Mouse (Mus musculus) lung, adult 2 months (tissue): ENCODE results near the gene Pilra. TPM values are rescaled to one million over a fixed set of nuclear protein-coding genes. Genes with fewer than 3 reads are reported as not detected.
A peak's percentile ranks its signal among the peaks of the same experiment; 100 is the strongest.
"Not testable (repeated sequence)": the region's sequence is repeated elsewhere in the genome, so short reads cannot be mapped to it uniquely, and the experiment has no call there.

Experiments used
- DNase-seq: peaks from one replicate; pipeline ENCODE4 v3.0.0; 2022
- H3K4me1 ChIP-seq: fragments of 200-500 bp; 2 replicates; pipeline ENCODE4 v1.6.1; 2011; ENCODE audit warnings: low read length; ENCODE audit not compliant: control insufficient read depth, insufficient read depth
- H3K4me3 ChIP-seq: fragments of 200-500 bp; replicated peaks from 2 replicates; pipeline ENCODE3; 2011; ENCODE audit warnings: low read depth, mild to moderate bottlenecking, control low read depth, low read length; ENCODE audit errors: extremely low read depth
- CTCF ChIP-seq: fragments of 200-500 bp; IDR thresholded peaks from 2 replicates; pipeline ENCODE4 v1.5.1; 2011; ENCODE audit warnings: mild to moderate bottlenecking, low read length, control low read depth; ENCODE audit not compliant: insufficient read depth
- POLR2A ChIP-seq: fragments of 200-500 bp; IDR thresholded peaks from 2 replicates; pipeline ENCODE4 v1.6.1; 2011; ENCODE audit warnings: low read depth, mild to moderate bottlenecking, control low read depth, low read length, borderline replicate concordance; ENCODE audit errors: extremely low read depth
- WGBS: fragments of 180-500 bp; shearing (Covaris S2); methylation state at CpG from one replicate; pipeline ENCODE4 v1.1.7; 2018; 5-methylcytosine and 5-hydroxymethylcytosine counted together
- polyA plus RNA-seq: library from polyadenylated mRNA; depleted of rRNA; stranded (reverse); fragments of >200 nt; gene quantifications from 2 replicates; pipeline ENCODE4 v1.2.3, GENCODE M21; 2012; rRNA removed

Gene Pilra
- polyA plus RNA-seq, result 24.7 and 27.9 TPM in 2 replicates

DNA sequence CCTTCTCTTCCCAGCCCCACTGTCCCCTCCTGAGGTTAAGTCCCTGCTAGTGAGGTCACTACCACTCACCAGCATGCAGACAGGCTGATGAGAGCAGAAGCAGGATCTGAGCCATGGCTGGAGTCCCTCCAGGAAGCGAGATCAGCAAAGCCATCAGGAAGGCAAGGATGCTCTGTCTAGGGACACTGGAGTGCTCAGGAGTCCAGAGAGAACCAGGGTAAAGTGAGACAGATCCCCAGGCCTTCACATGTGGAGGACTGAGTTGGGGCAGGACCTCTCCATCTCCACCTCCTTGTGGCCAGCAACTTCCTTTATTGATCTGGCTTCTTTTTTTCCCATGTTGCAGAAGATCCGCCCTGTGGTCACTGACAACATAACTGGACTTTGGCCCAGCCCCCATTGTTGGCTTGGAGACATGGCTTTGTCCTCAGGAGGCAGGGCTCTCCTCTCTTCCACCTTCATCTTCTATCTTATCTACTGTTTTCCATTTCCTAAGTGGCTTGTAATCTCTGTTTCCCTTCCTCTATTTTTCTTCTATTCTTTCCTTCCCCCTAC lies at the start of gene Pilra:
TSS of gene Pilra (minus strand) at position 316 of the 555 bp plus-strand sequence.
- H3K4me1 ChIP-seq, DNase-seq, H3K4me3 ChIP-seq: not testable (repeated sequence)
- 52% methylated on average over 2 of the region's 2 CpGs for WGBS

DNA sequence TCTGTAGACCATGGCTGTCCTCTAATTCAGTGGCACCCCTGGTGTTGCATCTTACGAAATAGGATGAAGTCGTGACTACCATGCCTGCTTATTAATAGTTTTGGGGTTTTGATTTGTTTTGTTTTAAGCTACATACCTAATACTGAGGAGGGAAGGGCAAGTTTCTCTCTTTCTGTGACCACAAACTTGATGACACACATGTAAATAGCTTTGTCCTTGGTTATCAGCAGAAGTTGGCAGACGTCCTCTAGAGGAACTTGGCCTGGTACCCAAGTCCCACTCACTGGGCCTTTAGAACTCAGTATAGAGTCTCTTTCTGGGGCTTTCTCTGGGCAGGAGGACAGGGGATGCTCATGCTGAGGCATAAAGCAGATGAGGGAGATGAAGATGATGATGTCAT lies 47.3 kb upstream of the Pilra start:
- TF ChIP-seq CTCF, result no peak
- no peak overlapping the region for H3K4me3 ChIP-seq
- 68% methylated on average over 3 of the region's 3 CpGs for WGBS
- DNase-seq, result no peak
- no peaks in the 10 kb centered on the region for H3K4me1 ChIP-seq

DNA sequence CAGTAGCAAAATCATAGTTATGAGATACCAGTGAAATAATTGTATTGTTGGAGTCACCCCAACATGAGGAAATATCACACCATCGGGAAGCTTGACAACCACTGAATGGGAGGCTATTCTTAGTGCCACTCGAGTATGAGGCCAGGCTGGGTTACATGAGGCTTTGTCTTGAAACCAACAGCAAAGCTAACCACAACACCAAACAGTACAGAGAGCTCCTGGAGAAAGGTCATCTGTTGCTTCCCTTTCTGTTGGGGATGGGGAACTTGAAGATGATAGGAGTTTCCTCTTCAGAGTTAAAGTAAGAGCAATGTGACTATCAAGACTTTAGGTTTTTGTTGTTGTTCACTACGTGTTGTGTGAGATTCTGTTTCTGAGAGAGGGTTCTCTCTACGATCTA lies 46.8 kb upstream of the Pilra start:
- 56% methylated on average over 4 of the region's 4 CpGs for WGBS
- Histone ChIP-seq H3K4me1 (no peaks in the 10 kb centered on the region), H3K4me3 (no peak overlapping the region)
- TF ChIP-seq POLR2A (no peak), CTCF (no peak)
- no peak for DNase-seq

DNA sequence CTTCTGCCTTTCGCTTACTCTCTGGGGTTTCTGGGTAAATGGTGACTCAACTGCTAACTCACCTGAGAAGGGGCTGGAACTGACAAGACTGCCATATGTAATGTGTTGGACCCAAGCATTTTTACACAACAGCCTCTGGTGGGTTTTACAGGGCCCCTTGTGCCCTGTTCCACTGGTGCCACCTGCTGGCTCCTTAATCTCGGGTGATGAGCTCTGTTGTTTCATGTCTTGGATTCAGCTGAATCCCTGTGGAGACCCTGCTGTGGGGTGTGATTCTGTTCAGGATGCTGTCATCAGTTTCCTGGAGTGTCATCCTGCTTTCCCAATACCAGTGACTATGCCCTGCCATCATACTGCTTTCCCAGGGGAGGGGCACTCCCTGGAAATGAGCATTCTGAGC lies 41.8 kb upstream of the Pilra start:
- WGBS, result 48% methylated on average over 2 of the region's 2 CpGs
- TF ChIP-seq CTCF (peak; percentile 42; the same call in 1 of the 2 replicates), POLR2A (no peak)
- no peak for DNase-seq
- Histone ChIP-seq H3K4me1 (no peaks in the 10 kb centered on the region), H3K4me3 (no peak overlapping the region)

DNA sequence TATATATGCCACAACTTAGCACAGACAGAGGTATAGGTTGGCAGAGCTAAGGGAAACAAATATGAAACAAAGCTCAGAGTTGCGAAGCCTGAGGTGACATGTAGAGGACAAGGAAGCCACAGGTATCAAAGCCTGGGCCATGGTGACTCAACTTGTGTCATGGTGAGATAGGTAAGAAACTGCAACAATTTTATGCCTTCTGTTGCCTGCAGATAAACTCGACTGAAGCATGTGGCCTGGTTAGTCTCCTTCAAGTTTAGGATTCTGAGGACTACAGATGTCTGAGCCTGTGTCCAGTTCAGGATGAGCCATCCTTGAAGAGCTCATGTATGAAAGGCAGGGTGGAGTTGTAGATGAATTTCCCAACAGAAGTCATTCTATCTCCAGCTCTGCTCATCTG lies 39.0 kb upstream of the Pilra start:
- TF ChIP-seq POLR2A (no peak), CTCF (no peak)
- no peak for DNase-seq
- WGBS, result 78% methylated on average over 2 of the region's 2 CpGs
- Histone ChIP-seq H3K4me1 (no peaks in the 10 kb centered on the region), H3K4me3 (no peak overlapping the region)

DNA sequence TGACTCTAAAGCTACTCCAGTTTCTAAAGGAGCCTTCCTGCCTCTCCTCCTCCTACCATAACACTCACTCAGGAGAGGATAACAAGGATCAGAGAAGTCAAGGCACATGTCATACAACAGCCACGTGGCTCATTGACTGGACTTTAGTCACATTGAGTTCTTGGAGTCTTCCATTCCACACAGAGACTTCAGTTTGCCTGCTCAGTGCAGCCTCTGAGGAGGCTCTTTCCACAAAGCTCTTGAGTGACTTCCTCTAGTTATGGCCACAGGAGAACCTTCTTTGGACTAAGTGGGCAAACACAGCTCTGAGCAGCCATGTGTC lies 36.3 kb upstream of the Pilra start:
- WGBS, result 55% methylated on average over 1 of the region's 1 CpGs
- not testable (repeated sequence) for DNase-seq, H3K4me1 ChIP-seq, H3K4me3 ChIP-seq

DNA sequence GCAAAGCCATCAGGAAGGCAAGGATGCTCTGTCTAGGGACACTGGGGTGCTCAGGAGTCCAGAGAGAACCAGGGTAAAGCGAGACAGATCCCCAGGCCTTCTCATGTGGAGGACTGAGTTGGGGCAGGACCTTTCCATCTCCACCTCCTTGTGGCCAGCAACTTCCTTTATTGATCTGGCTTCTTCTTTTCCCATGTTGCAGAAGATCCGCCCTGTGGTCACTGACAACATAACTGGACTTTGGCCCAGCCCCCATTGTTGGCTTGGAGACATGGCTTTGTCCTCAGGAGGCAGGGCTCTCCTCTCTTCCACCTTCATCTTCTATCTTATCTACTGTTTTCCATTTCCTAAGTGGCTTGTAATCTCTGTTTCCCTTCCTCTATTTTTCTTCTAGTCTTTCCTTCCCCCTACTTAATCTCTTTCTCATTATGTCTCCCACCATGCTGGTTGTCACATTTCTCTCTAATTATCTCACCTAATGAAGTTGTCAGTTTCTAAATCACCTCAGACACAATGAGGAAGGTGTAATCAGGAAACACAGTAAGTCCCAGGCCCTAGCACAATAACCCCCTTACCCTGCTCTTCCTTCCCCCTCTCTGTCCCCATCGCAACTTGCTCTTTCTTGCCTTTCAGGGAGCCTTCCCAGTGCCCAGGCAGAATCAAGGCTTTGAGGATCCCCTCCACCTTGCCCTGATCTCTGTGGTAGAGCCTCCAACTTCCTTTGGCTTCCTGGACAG lies 35.7 kb upstream of the Pilra start, which contains the start of gene Pilrb2:
TSS of gene Pilrb2 (minus strand) at position 172 of the 737 bp plus-strand sequence.
- not testable (repeated sequence) for DNase-seq, H3K4me1 ChIP-seq, H3K4me3 ChIP-seq
- 71% methylated on average over 3 of the region's 3 CpGs for WGBS

DNA sequence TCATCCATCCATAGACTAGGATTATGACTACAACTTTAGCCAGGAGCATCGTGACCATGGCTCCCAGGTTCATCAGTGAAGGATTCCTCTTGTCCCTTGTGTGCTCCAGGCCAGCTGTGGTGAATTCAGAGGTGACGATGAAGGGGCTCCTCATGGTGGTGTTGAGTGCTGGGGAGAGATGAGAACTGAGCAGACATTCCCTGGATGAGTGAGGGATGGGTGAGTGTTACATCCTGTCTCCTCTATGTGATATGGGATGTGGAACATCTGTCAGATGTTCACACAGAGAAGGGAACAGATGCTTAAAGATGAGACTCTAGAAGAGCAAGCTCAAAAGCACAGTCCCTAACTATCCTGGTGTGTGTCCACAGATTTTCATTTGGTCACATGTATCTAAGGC lies 32.5 kb upstream of the Pilra start:
- not testable (repeated sequence) for DNase-seq, H3K4me1 ChIP-seq, H3K4me3 ChIP-seq
- 51% methylated on average over 2 of the region's 2 CpGs for WGBS

DNA sequence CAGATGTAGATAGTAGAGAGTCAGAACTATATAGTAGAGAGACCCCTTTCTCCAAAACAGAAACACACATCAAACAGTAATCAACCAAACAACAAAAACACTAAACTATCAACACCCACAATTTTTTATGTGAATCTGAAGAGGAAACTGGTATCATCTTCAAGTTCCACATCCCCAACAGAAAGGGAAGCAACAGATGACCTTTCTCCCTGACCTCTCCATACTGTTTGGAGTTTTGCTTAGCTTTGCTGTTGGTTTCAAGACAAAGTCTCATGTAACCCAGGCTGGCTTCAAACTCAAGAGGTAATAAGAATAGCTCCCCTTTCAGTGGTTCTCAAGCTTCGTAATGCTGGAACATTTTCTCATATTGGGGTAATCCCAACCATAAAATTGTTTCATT lies 27.9 kb upstream of the Pilra start:
- not testable (repeated sequence) for DNase-seq, H3K4me3 ChIP-seq, H3K4me1 ChIP-seq
- 82% methylated on average over 1 of the region's 1 CpGs for WGBS

DNA sequence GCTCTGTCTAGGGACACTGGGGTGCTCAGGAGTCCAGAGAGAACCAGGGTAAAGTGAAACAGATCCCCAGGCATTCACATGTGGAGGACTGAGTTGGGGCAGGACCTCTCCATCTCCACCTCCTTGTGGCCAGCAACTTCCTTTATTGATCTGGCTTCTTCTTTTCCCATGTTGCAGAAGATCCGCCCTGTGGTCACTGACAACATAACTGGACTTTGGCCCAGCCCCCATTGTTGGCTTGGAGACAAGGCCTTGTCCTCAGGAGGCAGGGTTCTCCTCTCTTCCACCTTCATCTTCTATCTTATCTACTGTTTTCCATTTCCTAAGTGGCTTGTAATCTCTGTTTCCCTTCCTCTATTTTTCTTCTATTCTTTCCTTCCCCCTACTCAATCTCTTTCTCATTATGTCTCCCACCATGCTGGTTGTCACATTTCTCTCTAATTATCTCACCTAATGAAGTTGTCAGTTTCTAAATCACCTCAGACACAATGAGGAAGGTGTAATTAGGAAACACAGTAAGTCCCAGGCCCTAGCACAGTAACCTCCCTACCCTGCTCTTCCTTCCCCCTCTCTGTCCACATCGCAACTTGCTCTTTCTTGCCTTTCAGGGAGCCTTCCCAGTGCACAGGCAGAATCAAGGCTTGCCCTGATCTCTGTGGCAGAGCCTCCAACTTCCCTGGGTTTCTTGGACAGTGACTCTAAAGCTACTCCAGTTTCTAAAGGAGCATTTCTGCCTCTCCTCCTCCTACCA lies 22.1 kb upstream of the Pilra start, which contains the start of gene Pilrb1:
TSS of gene Pilrb1 (minus strand) at position 147 of the 751 bp plus-strand sequence.
- H3K4me3 ChIP-seq, DNase-seq, H3K4me1 ChIP-seq: not testable (repeated sequence)
- 65% methylated on average over 2 of the region's 2 CpGs for WGBS

DNA sequence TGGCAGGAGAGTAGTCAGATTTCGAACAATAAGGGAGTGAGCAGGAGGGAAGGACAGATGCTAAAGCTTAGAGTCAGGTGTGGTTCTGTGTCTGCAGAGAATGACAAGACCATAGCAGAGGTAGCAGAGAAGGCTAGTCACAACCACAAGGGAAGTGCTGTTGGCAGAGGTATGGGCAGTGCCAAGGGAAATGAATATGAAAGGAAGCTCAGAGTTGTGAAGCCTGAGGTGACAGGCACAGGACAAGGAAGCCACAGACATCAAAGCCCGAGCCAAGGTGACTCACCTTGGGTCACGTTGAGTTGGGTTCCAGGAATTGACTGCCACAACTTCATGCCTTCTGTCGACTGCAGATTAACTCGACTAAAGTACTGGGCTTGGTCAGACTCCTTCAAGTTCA lies 20.8 kb upstream of the Pilra start:
- not testable (repeated sequence) for DNase-seq, H3K4me3 ChIP-seq, H3K4me1 ChIP-seq
- 48% methylated on average over 5 of the region's 5 CpGs for WGBS

DNA sequence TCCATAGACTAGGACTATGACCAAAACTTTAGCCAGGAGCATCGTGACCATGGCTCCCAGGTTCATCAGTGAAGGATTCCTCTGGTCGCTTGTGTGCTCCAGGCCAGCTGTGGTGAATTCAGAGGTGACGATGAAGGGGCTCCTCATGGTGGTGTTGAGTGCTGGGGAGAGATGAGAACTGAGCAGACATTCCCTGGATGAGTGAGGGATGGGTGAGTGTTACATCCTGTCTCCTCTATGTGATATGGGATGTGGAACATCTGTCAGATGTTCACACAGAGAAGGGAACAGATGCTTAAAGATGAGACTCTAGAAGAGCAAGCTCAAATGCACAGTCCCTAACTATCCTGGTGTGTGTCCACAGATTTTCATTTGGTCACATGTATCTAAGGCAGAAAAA lies 18.8 kb upstream of the Pilra start:
- 44% methylated on average over 3 of the region's 3 CpGs for WGBS
- H3K4me3 ChIP-seq, H3K4me1 ChIP-seq, DNase-seq: not testable (repeated sequence)

DNA sequence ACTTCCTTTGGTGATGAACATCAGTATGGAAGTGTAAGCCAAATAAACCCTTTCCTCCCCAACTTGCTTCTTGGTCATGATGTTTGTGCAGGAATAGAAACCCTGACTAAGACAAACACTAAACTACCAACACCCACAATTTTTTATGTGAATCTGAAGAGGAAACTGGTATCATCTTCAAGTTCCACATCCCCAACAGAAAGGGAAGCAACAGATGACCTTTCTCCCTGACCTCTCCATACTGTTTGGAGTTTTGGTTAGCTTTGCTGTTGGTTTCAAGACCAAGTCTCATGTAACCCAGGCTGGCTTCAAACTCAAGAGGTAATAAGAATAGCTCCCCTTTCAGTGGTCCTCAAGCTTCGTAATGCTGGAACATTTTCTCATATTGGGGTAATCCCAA lies 14.2 kb upstream of the Pilra start:
- not testable (repeated sequence) for H3K4me1 ChIP-seq, DNase-seq
- 89% methylated on average over 1 of the region's 1 CpGs for WGBS

DNA sequence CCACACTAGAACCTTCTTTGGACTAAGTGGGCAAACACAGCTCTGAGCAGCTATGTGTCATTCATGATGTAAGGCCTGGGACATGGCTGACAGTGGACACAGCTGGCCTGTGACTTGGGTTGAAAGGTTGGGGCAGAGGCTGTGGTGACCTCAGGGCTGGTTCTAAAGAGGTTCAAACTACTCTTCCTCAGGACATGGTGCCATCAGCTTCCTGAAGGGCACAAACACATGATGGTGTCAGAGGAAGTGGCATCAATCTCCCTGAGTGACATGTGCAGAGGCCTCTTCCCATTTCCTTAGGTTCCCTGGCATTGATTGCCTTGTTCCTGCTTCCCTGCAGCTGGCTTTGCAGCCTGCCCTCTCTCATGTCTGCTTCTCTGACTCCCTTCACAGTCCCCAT lies 1.0 kb upstream of the Pilra start:
- H3K4me1 ChIP-seq, H3K4me3 ChIP-seq, DNase-seq: not testable (repeated sequence)

More for the DNA sequence above, 14.2 kb upstream of the Pilra start:
- H3K4me3 ChIP-seq, result not testable (repeated sequence)
